Mouse (Mus musculus): ENCODE results near the gene Tut7. TPM values are rescaled to one million over a fixed set of nuclear protein-coding genes. Genes with fewer than 3 reads are reported as not detected.
"Not testable (repeated sequence)": the region's sequence is repeated elsewhere in the genome, so short reads cannot be mapped to it uniquely, and the experiment has no call there.

Tut7 gene
- total RNA-seq, 2 experiments from 2014 or later: 38.7 to 40.8 TPM

GRCm38 (mm10) chr13:59766786-59767515 lies 56.0 kb downstream of the Tut7 start:
- DNase-seq: no peak

DNA sequence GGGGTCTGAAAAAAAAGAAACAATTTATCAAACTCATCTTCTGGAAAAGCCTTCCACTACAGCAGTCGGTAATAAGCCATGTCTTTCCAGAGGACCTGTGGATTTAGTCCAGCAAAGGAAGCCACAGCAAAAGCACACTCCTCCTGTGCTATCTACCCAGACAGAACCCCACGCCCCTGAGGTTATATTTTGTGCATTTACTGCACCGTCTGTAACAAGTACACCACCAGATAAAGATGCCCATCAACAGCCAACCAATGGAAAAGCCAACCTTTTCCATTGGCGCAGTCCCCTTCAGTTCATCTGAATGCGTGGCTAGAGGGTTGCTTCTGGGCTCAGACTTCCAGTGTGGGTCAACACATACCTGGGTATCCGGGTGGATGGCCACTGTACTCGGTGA lies 60.2 kb downstream of the Tut7 start:
- DNase-seq: no peak

DNA sequence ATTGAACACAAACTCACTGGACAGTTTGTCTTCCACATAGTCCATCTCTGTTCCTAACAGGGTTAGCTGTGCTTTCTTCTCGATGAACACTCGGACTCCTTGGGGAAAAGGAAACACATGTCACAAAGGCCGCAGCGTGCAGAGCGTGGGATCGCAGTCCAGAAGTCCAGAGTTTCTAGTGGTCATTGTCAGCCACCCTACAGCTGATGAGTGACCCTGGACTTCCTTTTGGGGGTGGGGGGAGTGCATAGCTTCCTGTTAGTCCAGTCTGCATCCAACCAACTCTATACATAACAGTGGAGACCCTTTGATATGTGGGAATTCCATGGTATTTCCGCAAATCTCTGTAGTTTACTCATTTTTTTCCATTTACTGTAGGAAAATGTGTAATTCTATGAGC lies 66.0 kb downstream of the Tut7 start:
- DNase-seq: no peak

- no peak for DNase-seq
Observed at GRCm38 (mm10) chr13:59750310-59750709, 72.6 kb downstream of the Tut7 start.

DNA sequence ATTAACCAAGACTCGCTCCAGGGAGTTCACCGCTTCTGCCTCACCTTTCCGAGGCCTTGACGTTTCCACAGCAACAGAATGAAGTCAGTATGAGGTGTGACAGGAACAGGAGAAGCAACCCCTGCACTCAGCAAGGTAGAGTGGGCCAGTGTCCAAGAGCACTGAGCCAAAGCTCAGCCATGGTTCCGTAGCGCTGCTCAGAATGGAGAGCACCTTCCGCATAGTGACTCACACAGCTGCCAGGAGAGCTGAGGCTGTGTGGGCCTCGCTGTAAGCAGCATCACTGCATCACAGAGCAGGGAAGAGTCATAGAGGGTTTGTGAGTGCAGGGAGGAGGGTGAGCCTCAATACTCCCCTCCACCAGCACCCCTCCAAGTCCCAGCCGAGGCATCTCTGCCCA lies 76.2 kb downstream of the Tut7 start, which contains the start of gene 1700014D04Rik:
1700014D04Rik (minus strand) TSS at position 42 of the 400 bp plus-strand sequence.
- no peak for DNase-seq

DNA sequence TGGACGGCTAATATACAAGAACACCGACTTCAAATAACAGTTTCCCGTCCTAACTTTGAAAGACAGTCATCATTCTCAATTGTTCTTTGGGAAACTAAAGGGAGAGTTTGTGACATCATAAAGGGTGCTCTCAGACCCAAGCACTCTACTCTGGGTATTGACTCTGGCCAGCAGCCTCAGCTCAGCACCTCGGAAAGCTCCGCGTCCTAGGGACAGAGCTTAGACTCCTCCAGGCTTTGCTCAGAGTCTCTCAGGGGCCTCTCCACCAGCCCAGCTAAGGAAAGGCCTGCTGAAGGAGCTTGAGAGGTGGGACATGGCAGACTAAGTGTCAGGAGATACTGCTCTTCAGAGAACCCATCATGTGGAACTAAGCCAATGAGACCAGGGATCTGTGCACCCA lies 76.8 kb downstream of the Tut7 start:
- no peak for DNase-seq

DNA sequence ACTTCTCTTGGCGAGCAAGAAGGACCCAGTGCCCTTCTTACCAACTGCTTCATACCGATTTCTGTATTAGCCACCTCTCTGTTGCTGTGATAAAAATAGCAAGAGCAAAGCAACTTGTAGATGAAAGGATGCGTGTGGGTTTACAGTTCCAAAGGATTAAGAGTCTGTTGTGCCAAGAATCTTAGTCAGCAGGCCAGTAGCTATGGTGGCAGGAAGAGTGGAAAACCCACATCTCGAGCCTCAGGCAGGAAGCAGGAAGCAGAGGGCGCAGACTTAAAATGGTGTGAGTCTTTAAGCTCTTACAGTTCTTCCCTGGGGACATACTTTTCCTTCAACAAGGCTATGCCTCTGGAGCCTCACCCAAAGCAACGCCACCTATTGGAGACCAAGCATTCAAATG lies 77.5 kb downstream of the Tut7 start:
- DNase-seq: no peak

GRCm38 (mm10) chr13:59741697-59742096 lies 81.2 kb downstream of the Tut7 start:
- DNase-seq: no peak

DNA sequence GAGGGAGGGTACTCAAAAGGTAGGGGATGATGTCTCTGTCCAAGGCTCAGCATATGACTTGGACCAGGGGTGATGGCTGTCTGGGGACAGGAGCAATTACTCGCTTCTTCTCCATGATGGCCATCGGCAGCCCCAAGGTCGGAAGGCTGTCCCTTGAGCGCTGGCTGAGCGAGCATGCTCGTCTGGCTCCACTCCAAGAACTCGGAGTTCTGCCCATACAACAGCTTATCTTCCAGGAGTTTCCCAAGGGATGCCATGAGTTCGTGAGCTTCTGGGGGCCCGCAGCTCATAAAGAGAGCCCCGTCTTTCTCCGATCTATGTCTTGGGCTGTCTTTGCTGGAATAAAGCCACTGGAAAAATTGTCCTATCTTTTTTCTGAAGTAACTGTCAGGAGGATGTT lies 81.9 kb downstream of the Tut7 start:
- DNase-seq: peak; percentile 34

GRCm38 (mm10) chr13:59739397-59739796 lies 83.5 kb downstream of the Tut7 start:
- DNase-seq: no peak

- DNase-seq: no peak
Observed at GRCm38 (mm10) chr13:59738455-59738854, 84.5 kb downstream of the Tut7 start.

GRCm38 (mm10) chr13:59735190-59735589 lies 87.8 kb downstream of the Tut7 start:
- no peak for DNase-seq

DNA sequence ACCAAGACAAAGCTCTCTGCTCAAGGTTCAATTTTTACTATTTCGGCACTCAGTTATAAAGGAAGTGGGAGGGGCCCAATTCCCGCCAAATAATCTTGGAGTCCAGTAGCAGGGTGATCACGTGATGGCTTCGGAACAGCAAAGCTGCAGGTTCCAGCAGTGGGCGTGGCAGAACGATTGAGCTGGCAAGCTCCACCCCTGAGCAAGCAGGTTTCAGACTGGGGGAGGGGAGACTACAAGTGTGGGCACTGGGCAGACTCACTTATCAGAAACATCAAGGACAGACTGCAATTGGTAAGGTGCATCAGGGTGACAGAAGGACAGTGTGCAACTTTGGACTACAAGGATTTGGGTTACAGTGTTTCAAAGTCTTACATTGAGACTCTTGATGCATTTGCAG lies 88.6 kb downstream of the Tut7 start:
- not testable (repeated sequence) for DNase-seq

DNA sequence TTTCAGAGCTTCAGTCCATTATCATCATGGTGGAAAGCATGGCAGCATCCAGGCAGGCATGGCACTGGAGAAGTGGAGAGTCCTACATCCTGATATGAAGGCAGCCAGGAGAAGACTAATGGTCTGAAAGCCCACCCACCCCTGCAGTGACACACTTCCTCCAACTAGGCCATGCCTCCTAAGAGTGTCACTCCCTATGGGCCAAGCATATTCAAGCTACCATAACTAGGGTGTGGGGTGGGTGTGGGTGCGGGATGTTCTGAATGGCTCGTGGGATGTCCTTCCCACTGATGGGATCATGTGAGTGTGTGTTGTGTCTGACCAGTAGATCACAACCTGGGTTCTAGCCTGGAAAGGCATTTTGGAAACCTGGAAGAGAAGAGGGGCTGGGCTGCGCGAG lies 89.0 kb downstream of the Tut7 start:
- DNase-seq: no peak

GRCm38 (mm10) chr13:59731652-59732051 lies 91.3 kb downstream of the Tut7 start, which contains the start of gene Spata31d1d:
Spata31d1d (minus strand) TSS chr13:59731752.
- DNase-seq: no peak

- peak; percentile 52 for DNase-seq
Observed at GRCm38 (mm10) chr13:59728378-59729093, 94.4 kb downstream of the Tut7 start.

- no peak for DNase-seq
Observed at GRCm38 (mm10) chr13:59726139-59726867, 96.6 kb downstream of the Tut7 start.

- DNase-seq: not testable (repeated sequence)
Observed at GRCm38 (mm10) chr13:59722089-59722488, 100.9 kb downstream of the Tut7 start.
